Comparison of ENCODE assay signal across 22 mouse cellular contexts in the genomic region with DNA sequence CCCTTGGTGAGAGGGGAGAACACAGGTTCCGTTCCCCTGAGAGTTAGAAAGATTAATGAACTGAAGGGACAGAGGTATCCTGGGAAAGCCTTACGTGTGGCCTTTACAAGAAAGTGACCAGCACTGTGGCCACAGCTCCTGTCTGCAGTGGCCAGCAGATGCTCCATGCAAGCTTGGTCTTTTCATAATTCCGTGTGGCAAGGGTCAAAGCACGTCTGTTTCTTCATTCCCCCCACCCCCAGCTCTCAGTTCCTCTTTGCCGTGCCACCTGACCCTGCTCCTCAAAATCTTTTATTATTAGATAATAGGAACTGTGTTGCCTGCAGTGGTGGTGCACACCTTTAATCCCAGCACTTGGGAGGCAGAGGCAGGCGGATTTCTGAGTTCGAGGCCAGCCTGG. TPM values are rescaled to one million over a fixed set of nuclear protein-coding genes. Genes with fewer than 3 reads are reported as not detected.
DNase-seq lines count a peak whose midpoint lies in the region; ATAC-seq and TF ChIP-seq lines count a peak whose summit lies in the region.
"Had no signal": no experiment of that assay in that cellular context is flagged by ENCODE, and none has a peak within 500 bp of the region (broad histone marks: within the 10 kb centered on the region; RNA-seq: fewer than 3 reads in every experiment).

No protein-coding gene starts in this region.

- no peak overlapping the region for H3K9ac ChIP-seq in limb, embryonic 13.5 days
- H3K9ac ChIP-seq: forebrain, embryonic 15.5 days; kidney, embryonic 15.5 days had no signal

- no peak overlapping the region for H3K4me3 ChIP-seq in limb, embryonic 13.5 days
- H3K4me3 ChIP-seq in limb, embryonic 10.5 days = no peak overlapping the region
- H3K4me3 ChIP-seq in testis, adult 2 months (ENCODE audit: control insufficient read depth, low read depth, low read length) = no peak overlapping the region
- H3K4me3 ChIP-seq: forebrain, embryonic 15.5 days had no signal

- H3K27me3 ChIP-seq in limb, embryonic 13.5 days = peaks cover 9% of the 10 kb centered on the region
- peaks cover 5% of the 10 kb centered on the region; the same call in 1 of the 2 replicates for H3K27me3 ChIP-seq in limb, embryonic 10.5 days (ENCODE audit: low read depth, poor library complexity, severe bottlenecking)
- no peaks in the 10 kb centered on the region for H3K27me3 ChIP-seq in testis, adult 2 months (ENCODE audit: control insufficient read depth, insufficient read depth, low read length)
- no peaks in the 10 kb centered on the region for H3K27me3 ChIP-seq in splenic B cell, adult 2 months (ENCODE audit: control insufficient read depth, insufficient read depth, low read length, poor library complexity, severe bottlenecking)
- H3K27me3 ChIP-seq: forebrain, embryonic 15.5 days; kidney, embryonic 15.5 days; stomach, embryonic 15.5 days had no signal

- H3K27ac ChIP-seq in limb, embryonic 13.5 days = no peak overlapping the region
- no peak overlapping the region for H3K27ac ChIP-seq in limb, embryonic 10.5 days
- H3K27ac ChIP-seq in testis, adult 2 months (ENCODE audit: control insufficient read depth, insufficient read depth, low read depth, low read length) = 0 out of 2 replicates have a peak overlapping the region, but pooled peaks have one; percentile 1
- H3K27ac ChIP-seq: embryonic facial prominence, embryonic 13.5 days; forebrain, embryonic 15.5 days; kidney, embryonic 15.5 days; midbrain, embryonic 10.5 days; stomach, embryonic 15.5 days had no signal

- H3K4me1 ChIP-seq in limb, embryonic 13.5 days = peaks cover 4% of the 10 kb centered on the region; the same call in 1 of the 2 replicates
- 0 out of 2 replicates have a peak, but pooled peaks cover 3% of the 10 kb centered on the region for H3K4me1 ChIP-seq in limb, embryonic 10.5 days
- peaks cover 6% of the 10 kb centered on the region; the same call in 1 of the 2 replicates for H3K4me1 ChIP-seq in testis, adult 2 months (ENCODE audit: control insufficient read depth, insufficient read depth, low read length)
- H3K4me1 ChIP-seq: stomach, embryonic 15.5 days had no signal

- H3K36me3 ChIP-seq in limb, embryonic 13.5 days = no peaks in the 10 kb centered on the region
- H3K36me3 ChIP-seq in limb, embryonic 10.5 days = no peaks in the 10 kb centered on the region
- H3K36me3 ChIP-seq in testis, adult 2 months (ENCODE audit: control insufficient read depth, insufficient read depth, low read length) = no peaks in the 10 kb centered on the region
- H3K36me3 ChIP-seq in splenic B cell, adult 2 months (ENCODE audit: control insufficient read depth, insufficient read depth, low read length, poor library complexity, severe bottlenecking) = no peaks in the 10 kb centered on the region; the same call in 1 of the 2 replicates
- H3K36me3 ChIP-seq: embryonic facial prominence, embryonic 13.5 days; forebrain, embryonic 15.5 days; kidney, embryonic 15.5 days; midbrain, embryonic 10.5 days; stomach, embryonic 15.5 days had no signal

- WGBS in limb, embryonic 13.5 days = 92% methylated on average over 7 of the region's 7 CpGs
- 91% methylated on average over 7 of the region's 7 CpGs for WGBS in limb, embryonic 10.5 days

- no peak for TF ChIP-seq POLR2A in testis, adult 2 months (IDR thresholded peaks at IDR 0.05; ENCODE audit: control insufficient read depth, low read depth, low read length)

- no peaks in the 10 kb centered on the region for H3K9me3 ChIP-seq in limb, embryonic 13.5 days
- no peaks in the 10 kb centered on the region for H3K9me3 ChIP-seq in limb, embryonic 10.5 days (replicated peaks)
- H3K9me3 ChIP-seq: embryonic facial prominence, embryonic 13.5 days; forebrain, embryonic 15.5 days; kidney, embryonic 15.5 days; midbrain, embryonic 10.5 days; stomach, embryonic 15.5 days had no signal

- H3K4me2 ChIP-seq in limb, embryonic 13.5 days (replicated peaks) = peak overlapping the region; percentile 94; the same call in 1 of the 2 replicates
- H3K4me2 ChIP-seq: forebrain, embryonic 15.5 days had no signal

- no peak for ATAC-seq in limb, embryonic 13.5 days (ENCODE audit: low FRiP score, low read depth)
- peak; percentile 67 for ATAC-seq in megakaryocyte, adult 5-6 weeks (ENCODE audit: poor library complexity, severe bottlenecking)
- no peak for ATAC-seq in CD4-positive, CD25-positive, alpha-beta regulatory T cell, adult 4 months
- ATAC-seq: forebrain, embryonic 15.5 days; hindbrain, embryonic 16.5 days; intestine, postnatal 0 days had no signal

- TF ChIP-seq CTCF in testis, adult 2 months (IDR thresholded peaks at IDR 0.05; ENCODE audit: control insufficient read depth, insufficient read depth, insufficient replicate concordance, low read depth, low read length) = no peak

- no peak for DNase-seq in limb, embryonic 10.5 days (ENCODE audit: low spot score)
- no peak for DNase-seq in testis, postnatal 14 days (ENCODE audit: low spot score)
- DNase-seq in splenic B cell, adult 2 months (ENCODE audit: low read depth, low spot score) = peak; percentile 76
- no peak for DNase-seq in thymus, postnatal 0 days (ENCODE audit: low spot score)
- DNase-seq: adrenal gland, adult 8-10 months; cerebellum, adult 11 months; cerebellum, postnatal 10 days; gastrocnemius, postnatal 25 days; layer of hippocampus, postnatal 36 days; right cerebral cortex, postnatal 4 days; thymus, postnatal 14 days had no signal

RNA-seq across cellular contexts. Expression of gene Rubcnl, which starts 1.4 kb away (rescaled TPM):
- 1.9 and 2.5 TPM in 2 replicates for polyA plus RNA-seq in limb, embryonic 13.5 days (2015; fragmentation: Nextera tagmentation; extraction: Ambion mirVana)
- 0.10 and 0.30 TPM in 2 replicates for polyA plus RNA-seq in limb, embryonic 10.5 days (2016; fragmentation: Nextera tagmentation; extraction: Ambion mirVana)
- 1.0 and 1.1 TPM in 2 replicates for polyA plus RNA-seq in testis, adult 2 months (2012; rRNA removed)
- total RNA-seq in megakaryocyte, adult 5-6 weeks (2015) = 13.8 and 14.0 TPM in 2 replicates
- 15.7 and 17.5 TPM in 2 replicates for total RNA-seq in megakaryocyte, adult 5-6 weeks (2017)
- 1.5 TPM in 2 replicates for polyA plus RNA-seq in thymus, postnatal 0 days (2015; fragmentation: Nextera tagmentation; extraction: Ambion mirVana)
- 1 to 10 TPM in 1 of 2 experiments, under 1 TPM in 1; 0.51 to 1.3 TPM for polyA plus RNA-seq in CD4-positive, CD25-positive, alpha-beta regulatory T cell, adult 4 months (2017; shearing (Covaris generic))
